Mouse (Mus musculus) gastrocnemius, postnatal 36 days (tissue): ENCODE results near the gene Gm11985. TPM values are rescaled to one million over a fixed set of nuclear protein-coding genes. Genes with fewer than 3 reads are reported as not detected.

ENCODE experiments used
- DNase-seq, 2 experiments: peaks; one replicate each; pipeline ENCODE4 v3.0.0; 2022
- intact Hi-C: fragments of 180-260 bp; cut with DNase I; formaldehyde crosslinking; loops from one replicate; pipeline ENCODE4 v1.15.1; 2025
- total RNA-seq, 2 experiments: library from RNA; stranded (reverse); gene quantifications; 2 replicates each; pipeline ENCODE4 v1.2.3; 2021

Gene Gm11985
- total RNA-seq, 2 experiments from 2014 or later = not detected

DNA sequence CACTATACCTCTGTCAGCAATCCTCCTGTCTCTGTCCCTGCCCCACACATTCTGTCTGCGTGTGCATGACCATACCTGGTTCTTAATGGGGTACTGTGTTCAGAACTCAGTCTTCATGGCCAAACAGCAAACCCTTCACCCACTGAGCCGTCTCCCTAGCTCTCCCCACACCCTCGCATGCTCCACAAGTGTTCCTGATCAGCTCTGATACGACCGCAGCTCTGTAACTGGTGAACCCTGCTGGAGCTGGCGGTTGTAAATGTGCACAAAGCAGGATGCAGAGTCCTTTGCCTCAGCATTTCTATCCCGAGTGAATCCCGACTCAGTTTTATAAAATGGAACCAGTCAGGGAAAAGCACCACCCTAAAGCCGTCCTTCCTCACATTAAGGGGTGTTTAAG lies 15.5 kb upstream of the Gm11985 start:
- intact Hi-C loops = no loop called here

GRCm38 (mm10) chr11:7202206-7202605 lies 13.8 kb upstream of the Gm11985 start:
- no peak for DNase-seq
- intact Hi-C loops = no loop called here

More for the DNA sequence above, 15.5 kb upstream of the Gm11985 start:
- DNase-seq = no peak

GRCm38 (mm10) chr11:7200393-7200783 lies 12.0 kb upstream of the Gm11985 start:
- peak in 1 of 2 experiments; percentile 8 for DNase-seq
- intact Hi-C loops = no loop called here

DNA sequence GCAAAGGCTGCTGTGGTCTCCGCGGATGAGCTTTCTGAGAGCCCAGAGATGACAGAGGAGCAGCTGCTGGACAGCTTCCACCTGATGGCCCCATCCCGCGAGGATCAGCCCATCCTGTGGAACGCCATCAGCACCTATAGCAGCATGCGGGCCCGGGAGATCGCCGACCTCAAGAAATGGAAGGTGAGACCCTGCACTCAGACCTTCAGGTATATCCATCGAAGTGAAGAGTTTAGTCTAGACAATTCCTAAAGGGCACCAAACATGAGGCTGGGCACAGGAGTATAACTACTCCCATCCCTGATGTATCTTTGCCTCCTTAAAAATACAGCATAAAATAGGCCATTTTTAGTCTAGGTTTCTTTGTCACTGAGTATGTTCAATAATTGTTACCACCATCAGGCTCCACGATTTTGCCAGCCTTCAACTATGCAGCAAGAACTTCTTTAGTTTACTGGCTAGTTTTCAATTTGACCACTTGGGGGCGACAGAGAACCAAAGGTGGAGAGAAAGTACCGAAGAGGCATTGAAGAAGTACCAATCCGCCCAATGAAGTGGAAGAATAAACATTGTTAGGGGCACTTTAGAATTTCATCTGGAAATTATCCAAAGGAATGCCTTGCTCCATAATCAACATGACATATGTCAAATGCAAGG lies 11.5 kb upstream of the Gm11985 start:
- DNase-seq = peak; percentile 6 to 27
- intact Hi-C loops = no loop called here

DNA sequence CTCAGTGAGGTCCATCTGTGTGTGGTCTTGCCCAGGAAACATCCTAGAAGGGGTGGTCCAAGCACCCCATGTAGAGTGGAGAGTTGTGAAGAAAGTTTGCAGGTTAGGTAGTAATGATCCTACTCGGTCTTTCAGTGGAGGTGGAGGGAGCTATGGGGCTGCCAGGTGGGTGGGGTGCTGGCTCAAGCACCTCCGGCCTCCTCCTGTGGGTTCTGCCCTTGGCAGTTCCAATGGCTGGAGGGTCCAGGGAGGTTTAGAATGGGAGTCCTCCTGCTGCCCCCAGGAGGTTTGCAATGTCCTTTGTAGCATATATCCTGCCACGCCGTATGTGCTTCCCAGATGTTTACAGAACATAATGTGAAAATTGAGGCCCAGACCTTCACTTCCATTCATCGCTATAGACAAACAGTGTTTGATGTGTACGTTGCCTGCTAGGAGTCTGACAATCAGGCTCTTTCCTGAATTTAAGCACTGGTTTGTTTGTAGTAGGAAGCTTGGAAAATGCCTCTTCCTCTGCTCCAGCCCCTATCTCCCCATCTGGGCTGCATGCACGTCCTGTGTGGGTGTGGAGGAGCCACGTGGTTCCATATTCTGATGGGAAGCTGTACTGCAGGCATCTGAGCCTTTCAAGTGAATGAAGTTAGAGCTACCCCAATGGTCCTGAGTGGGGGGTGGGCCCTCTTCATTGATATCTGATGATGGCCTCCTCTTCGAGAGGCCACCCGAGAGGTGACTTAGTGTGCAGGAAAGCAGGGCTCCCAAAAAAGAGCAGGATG lies 10.3 kb upstream of the Gm11985 start:
- intact Hi-C loops = no loop called here
- DNase-seq = peak in 1 of 2 experiments; percentile 6

GRCm38 (mm10) chr11:7198006-7198405 lies 9.6 kb upstream of the Gm11985 start:
- peak in 1 of 2 experiments; percentile 6 for DNase-seq
- intact Hi-C loops = no loop called here

- peak in 1 of 2 experiments; percentile 1 for DNase-seq
- intact Hi-C loops = no loop called here
Observed at GRCm38 (mm10) chr11:7197491-7197941, 9.1 kb upstream of the Gm11985 start, which contains the start of gene Igfbp1. Igfbp1 (plus strand) TSS chr11:7197782.

GRCm38 (mm10) chr11:7195312-7195685 lies 6.9 kb upstream of the Gm11985 start:
- intact Hi-C loops = no loop called here

GRCm38 (mm10) chr11:7194432-7195311 lies 6.3 kb upstream of the Gm11985 start:
- no peak for DNase-seq
- intact Hi-C loops = no loop called here

More at GRCm38 (mm10) chr11:7195312-7195685, 6.9 kb upstream of the Gm11985 start:
- DNase-seq = no peak

DNA sequence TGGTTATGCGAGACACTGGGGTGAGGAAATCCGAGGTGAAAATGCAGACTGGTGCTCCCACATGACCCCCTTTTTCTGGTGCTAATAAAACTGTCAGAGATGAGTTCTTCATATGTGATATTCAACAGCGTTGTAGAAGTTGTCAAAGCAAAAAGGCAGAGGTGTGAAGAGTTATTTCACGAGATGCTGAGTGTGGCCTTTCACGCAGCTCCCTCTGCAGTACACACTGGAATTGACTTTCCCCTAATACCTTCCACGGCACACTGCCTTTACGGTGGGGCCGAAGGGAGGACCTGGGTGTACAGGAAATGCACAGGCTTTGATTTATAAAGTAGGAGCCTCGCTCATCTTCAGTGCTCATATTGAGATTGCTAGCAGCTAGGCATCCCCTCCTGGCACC lies 4.8 kb upstream of the Gm11985 start:
- intact Hi-C loops = no loop called here
- DNase-seq = no peak

GRCm38 (mm10) chr11:7192710-7193109 lies 4.3 kb upstream of the Gm11985 start:
- DNase-seq = no peak
- intact Hi-C loops = no loop called here

- DNase-seq = no peak
Observed at GRCm38 (mm10) chr11:7187472-7187871, 897 bp downstream of the Gm11985 start.

GRCm38 (mm10) chr11:7184420-7184819 lies 3.9 kb downstream of the Gm11985 start:
- intact Hi-C loops = no loop called here
- no peak for DNase-seq

More at GRCm38 (mm10) chr11:7187472-7187871, 897 bp downstream of the Gm11985 start:
- intact Hi-C loops = no loop called here

DNA sequence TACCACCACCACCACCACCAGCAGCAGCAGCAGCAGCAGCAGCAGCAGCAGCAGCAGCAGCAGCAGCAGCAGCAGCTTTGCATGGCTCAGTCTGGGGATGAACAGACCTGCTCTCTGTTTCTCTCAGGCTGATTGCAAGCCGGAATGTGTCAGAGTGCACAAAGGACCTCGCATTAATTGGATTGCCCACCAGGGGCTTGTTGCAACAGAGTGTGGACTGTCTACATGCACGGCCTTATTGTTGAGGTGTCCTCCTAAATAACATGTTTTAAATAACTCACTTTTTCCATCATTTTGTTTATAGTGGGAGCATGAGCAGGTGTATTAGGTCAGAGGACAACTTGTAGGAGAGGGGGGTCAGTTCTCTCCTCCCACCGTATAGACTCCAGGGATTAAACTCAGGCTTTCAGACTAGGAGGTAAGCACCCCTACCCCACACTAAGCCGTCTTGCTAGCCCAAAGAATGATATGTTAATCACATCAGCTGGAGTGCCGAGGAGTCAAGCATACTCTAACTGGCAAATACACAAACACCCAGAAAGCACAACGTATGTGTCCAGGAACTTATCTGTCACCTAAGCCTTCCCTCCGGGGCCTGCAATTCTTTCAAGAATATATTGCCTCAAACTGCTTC lies 5.8 kb downstream of the Gm11985 start:
- no peak for DNase-seq
- intact Hi-C loops = no loop called here

- intact Hi-C loops = no loop called here
- no peak for DNase-seq
Observed at GRCm38 (mm10) chr11:7179276-7179675, 9.1 kb downstream of the Gm11985 start.

GRCm38 (mm10) chr11:7178724-7179123 lies 9.6 kb downstream of the Gm11985 start:
- DNase-seq = no peak
- intact Hi-C loops = no loop called here

- DNase-seq = no peak
- intact Hi-C loops = no loop called here
Observed at GRCm38 (mm10) chr11:7173664-7174063, 14.7 kb downstream of the Gm11985 start.

DNA sequence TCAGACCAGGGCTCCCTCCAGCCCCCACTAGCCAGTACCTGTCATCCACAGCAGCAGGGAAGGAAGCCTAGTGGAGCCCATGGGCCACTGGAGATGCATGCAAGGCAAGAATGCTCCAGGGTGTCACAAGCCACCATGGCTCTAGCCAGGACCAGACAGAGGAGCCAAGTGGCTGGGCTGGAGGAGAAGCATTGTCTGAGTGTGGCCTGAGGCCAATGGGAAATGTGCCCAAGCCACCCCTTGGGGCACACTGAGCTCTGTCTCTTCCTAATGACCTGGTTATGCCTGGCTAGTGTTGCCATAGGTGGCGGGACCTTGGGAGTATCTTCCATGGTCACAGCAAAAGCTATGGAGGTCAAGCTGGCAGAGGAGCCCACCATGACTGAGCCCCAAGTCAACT lies 18.7 kb downstream of the Gm11985 start:
- DNase-seq = no peak
- intact Hi-C loops = no loop called here

DNA sequence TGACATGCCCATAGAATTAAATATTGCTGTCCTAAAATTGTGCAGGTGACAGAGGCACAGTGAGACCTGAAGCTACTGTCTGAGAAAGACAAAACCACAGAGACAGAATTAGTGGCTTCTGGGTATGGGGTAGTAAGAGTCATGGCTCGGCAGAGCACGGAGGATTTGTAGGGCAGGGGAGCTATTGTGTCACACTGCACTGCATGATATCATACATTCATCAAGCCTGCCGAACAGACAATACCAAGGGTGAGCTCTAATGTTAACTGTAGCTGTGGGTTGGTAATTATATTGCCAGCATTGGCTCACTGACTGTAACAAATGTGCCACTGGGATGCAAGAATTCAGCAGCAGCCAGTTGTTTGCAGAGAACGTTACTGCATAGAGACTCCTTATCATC lies 24.0 kb downstream of the Gm11985 start:
- intact Hi-C loops = no loop called here
- no peak for DNase-seq

GRCm38 (mm10) chr11:7161502-7162174 lies 26.7 kb downstream of the Gm11985 start:
- DNase-seq = no peak
- intact Hi-C loops = no loop called here
